Mouse (Mus musculus): ENCODE results near the gene Cd59a. TPM values are rescaled to one million over a fixed set of nuclear protein-coding genes. Genes with fewer than 3 reads are reported as not detected.

Gene Cd59a
- polyA plus RNA-seq, 1 experiment from 2014 or later, result 21.3 TPM

DNA sequence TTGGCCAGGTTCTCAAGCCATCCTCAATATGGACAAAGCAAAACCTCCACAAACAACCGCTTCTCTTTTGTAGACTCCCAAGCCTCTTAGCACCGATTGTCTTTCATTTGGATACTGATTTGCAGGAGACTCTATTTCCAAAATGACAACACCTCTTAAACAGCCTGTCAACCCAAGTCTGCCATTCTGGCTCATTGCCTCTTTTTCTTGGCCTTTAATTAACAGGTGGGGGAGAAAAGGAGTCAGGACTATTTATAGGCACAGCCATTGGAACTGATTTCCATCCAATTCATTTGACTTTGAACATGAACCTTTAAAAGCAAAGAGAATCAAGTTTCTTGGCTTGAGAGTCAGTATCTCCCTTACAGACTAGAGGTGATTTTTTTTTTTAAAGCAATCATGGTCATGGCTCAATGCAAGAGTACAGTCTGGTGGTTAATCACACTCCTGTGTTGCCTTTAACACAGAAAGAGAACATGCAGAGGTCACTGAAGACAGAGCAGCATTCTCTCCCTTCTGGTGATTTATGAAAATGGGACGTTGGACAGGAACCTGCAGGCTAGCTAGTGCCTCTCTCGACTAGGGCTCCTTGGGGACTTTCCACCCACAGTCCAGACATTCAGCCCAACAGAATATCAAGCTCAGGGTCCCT is 52.4 kb downstream of the Cd59a start:
- Histone ChIP-seq H3K27me3 (ENCODE audit: control insufficient read depth, insufficient read depth, low read length) (no peaks in the 10 kb centered on the region), H3K4me1 (ENCODE audit: control insufficient read depth, insufficient read depth, low read length) (no peaks in the 10 kb centered on the region), H3K27ac (replicated peaks; ENCODE audit: low read depth, low read length) (no peak overlapping the region), H3K4me3 (ENCODE audit: low read depth, low read length) (no peak overlapping the region), H3K9ac (replicated peaks; ENCODE audit: low read length) (no peak overlapping the region), H3K4me2 (ENCODE audit: low read depth, low read length) (no peak overlapping the region), H3K9me3 (replicated peaks; ENCODE audit: control insufficient read depth, low read length) (no peaks in the 10 kb centered on the region), H3K36me3 (replicated peaks; ENCODE audit: control insufficient read depth, insufficient read depth, low read depth, low read length) (no peaks in the 10 kb centered on the region)
- no peak for ATAC-seq (replicated peaks; ENCODE audit: insufficient number of reproducible peaks, low FRiP score, low TSS enrichment, low read depth)
- 80% methylated on average over 4 of the region's 4 CpGs for WGBS
- DNase-seq (ENCODE audit: low spot score), result no peak

DNA sequence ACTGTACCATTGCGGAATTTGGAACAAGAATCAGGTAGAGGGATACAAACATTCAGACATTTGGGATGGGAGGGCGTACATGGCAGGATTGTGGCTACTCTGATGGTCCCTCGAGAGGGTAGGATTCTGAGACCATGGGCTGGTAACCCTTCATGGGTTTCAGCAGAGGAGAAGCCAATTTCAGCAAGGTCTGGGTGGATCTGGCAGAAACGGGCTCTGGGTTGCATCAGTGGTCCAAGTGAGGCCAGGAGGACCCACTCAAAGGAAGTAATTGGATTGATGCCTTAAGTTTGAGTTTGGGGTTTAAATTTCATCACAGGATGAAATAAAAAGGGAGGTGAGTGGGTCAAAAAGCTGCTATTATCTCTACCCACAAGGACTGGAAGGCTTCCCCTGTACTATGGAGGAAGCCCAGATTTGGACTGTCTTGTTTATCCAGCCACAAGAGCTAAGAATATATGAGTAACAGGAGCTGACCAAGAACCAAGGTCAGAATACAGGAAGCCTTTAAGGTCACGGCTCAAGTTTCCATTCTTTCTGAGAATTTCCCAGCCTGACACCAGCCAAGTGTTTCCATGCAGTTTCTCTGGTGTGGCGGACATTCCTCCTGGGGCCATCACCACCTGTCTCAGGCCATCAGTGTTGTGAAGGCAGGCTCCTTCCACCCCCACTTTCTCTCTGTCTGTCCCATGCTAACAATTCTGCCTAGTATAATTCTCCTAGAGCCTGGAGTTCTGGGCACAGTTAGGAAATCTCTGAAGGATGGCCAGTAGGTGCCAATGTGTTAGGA is 55.2 kb downstream of the Cd59a start:
- H3K4me1 ChIP-seq (ENCODE audit: control insufficient read depth, insufficient read depth, low read length), result no peaks in the 10 kb centered on the region
- WGBS, result 69% methylated on average over 6 of the region's 6 CpGs
- ATAC-seq (replicated peaks; ENCODE audit: insufficient number of reproducible peaks, low FRiP score, low TSS enrichment, low read depth) (no peak), DNase-seq (ENCODE audit: low spot score) (no peak)
- H3K9ac ChIP-seq (replicated peaks; ENCODE audit: low read length), result no peak overlapping the region
- no peaks in the 10 kb centered on the region for H3K9me3 ChIP-seq (replicated peaks; ENCODE audit: control insufficient read depth, low read length)
- no peak overlapping the region for H3K4me2 ChIP-seq (ENCODE audit: low read depth, low read length)
- no peaks in the 10 kb centered on the region for H3K36me3 ChIP-seq (replicated peaks; ENCODE audit: control insufficient read depth, insufficient read depth, low read depth, low read length)
- H3K27ac ChIP-seq (replicated peaks; ENCODE audit: low read depth, low read length), result no peak overlapping the region
- H3K27me3 ChIP-seq (ENCODE audit: control insufficient read depth, insufficient read depth, low read length), result no peaks in the 10 kb centered on the region
- no peak overlapping the region for H3K4me3 ChIP-seq (ENCODE audit: low read depth, low read length)

DNA sequence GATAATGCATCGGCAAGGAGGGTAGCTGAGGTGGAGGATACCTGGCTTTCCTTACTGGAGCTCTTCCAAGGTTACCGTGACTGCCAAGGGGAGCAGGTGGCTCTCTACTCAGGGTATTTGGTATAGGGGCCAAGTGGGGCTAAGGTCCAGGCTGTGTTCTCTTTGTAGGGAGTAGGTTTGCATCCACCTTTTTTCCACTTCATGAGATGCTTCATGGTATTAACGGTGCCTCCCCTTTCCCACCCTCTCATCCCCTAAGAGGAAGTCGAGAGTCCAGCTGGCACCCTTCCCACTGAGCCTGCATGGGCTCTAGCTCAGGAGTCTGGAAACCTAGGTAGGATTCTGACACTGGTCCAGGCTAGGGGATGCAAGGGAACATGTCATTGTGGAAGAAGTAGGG is 57.7 kb downstream of the Cd59a start:
- H3K4me1 ChIP-seq (ENCODE audit: control insufficient read depth, insufficient read depth, low read length), result no peaks in the 10 kb centered on the region
- H3K36me3 ChIP-seq (replicated peaks; ENCODE audit: control insufficient read depth, insufficient read depth, low read depth, low read length), result no peaks in the 10 kb centered on the region
- H3K9ac ChIP-seq (replicated peaks; ENCODE audit: low read length), result no peak overlapping the region
- no peak overlapping the region for H3K27ac ChIP-seq (replicated peaks; ENCODE audit: low read depth, low read length)
- H3K4me3 ChIP-seq (ENCODE audit: low read depth, low read length), result no peak overlapping the region
- no peak for DNase-seq (ENCODE audit: low spot score)
- no peak for ATAC-seq (replicated peaks; ENCODE audit: insufficient number of reproducible peaks, low FRiP score, low TSS enrichment, low read depth)
- H3K4me2 ChIP-seq (ENCODE audit: low read depth, low read length), result no peak overlapping the region
- WGBS, result 87% methylated on average over 4 of the region's 4 CpGs
- H3K27me3 ChIP-seq (ENCODE audit: control insufficient read depth, insufficient read depth, low read length), result no peaks in the 10 kb centered on the region
- H3K9me3 ChIP-seq (replicated peaks; ENCODE audit: control insufficient read depth, low read length), result no peaks in the 10 kb centered on the region

- H3K36me3 ChIP-seq (replicated peaks; ENCODE audit: control insufficient read depth, insufficient read depth, low read depth, low read length), result no peaks in the 10 kb centered on the region
- H3K27ac ChIP-seq (replicated peaks; ENCODE audit: low read depth, low read length), result no peak overlapping the region
- H3K4me3 ChIP-seq (ENCODE audit: low read depth, low read length), result no peak overlapping the region
- H3K4me2 ChIP-seq (ENCODE audit: low read depth, low read length), result no peak overlapping the region
- DNase-seq (ENCODE audit: low spot score) (no peak), ATAC-seq (replicated peaks; ENCODE audit: insufficient number of reproducible peaks, low FRiP score, low TSS enrichment, low read depth) (no peak)
- no peak overlapping the region for H3K9ac ChIP-seq (replicated peaks; ENCODE audit: low read length)
- no peaks in the 10 kb centered on the region for H3K27me3 ChIP-seq (ENCODE audit: control insufficient read depth, insufficient read depth, low read length)
- WGBS, result 80% methylated on average over 3 of the region's 3 CpGs
- H3K9me3 ChIP-seq (replicated peaks; ENCODE audit: control insufficient read depth, low read length), result no peaks in the 10 kb centered on the region
- no peaks in the 10 kb centered on the region for H3K4me1 ChIP-seq (ENCODE audit: control insufficient read depth, insufficient read depth, low read length)
Measured at GRCm38 (mm10) chr2:104153876-104154275, 58.3 kb downstream of the Cd59a start.

DNA sequence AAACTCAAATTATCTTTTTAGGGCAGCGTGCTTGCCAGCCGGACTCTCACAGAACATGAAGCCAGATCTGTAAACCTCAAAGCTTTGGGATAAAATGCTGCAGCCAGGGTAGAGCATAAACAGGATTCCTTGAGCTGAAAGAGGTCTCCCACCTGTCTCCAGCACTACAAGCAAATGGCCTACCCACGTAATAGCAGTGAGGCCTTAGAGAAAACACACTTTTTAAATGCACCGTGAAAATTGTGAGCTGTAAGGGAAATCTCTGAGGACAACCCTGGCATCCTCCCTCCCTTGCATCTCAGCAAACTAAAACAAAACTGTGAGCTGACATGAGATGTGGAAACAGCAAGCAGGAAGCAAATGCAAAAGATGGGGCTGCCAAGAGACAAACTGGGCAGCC is 62.2 kb downstream of the Cd59a start:
- WGBS, result 82% methylated on average over 4 of the region's 4 CpGs

GRCm38 (mm10) chr2:104163418-104163817 is 67.8 kb downstream of the Cd59a start:
- WGBS, result 78% methylated on average over 7 of the region's 7 CpGs
- DNase-seq (ENCODE audit: low spot score) (no peak), ATAC-seq (replicated peaks; ENCODE audit: insufficient number of reproducible peaks, low FRiP score, low TSS enrichment, low read depth) (no peak)
- Histone ChIP-seq H3K27ac (replicated peaks; ENCODE audit: low read depth, low read length) (no peak overlapping the region), H3K9me3 (replicated peaks; ENCODE audit: control insufficient read depth, low read length) (no peaks in the 10 kb centered on the region), H3K9ac (replicated peaks; ENCODE audit: low read length) (no peak overlapping the region), H3K36me3 (replicated peaks; ENCODE audit: control insufficient read depth, insufficient read depth, low read depth, low read length) (no peaks in the 10 kb centered on the region), H3K4me2 (ENCODE audit: low read depth, low read length) (no peak overlapping the region), H3K4me3 (ENCODE audit: low read depth, low read length) (no peak overlapping the region), H3K4me1 (ENCODE audit: control insufficient read depth, insufficient read depth, low read length) (no peaks in the 10 kb centered on the region), H3K27me3 (ENCODE audit: control insufficient read depth, insufficient read depth, low read length) (no peaks in the 10 kb centered on the region)

More for the DNA sequence above, 62.2 kb downstream of the Cd59a start:
- Histone ChIP-seq H3K27ac (replicated peaks; ENCODE audit: low read depth, low read length) (no peak overlapping the region), H3K4me1 (ENCODE audit: control insufficient read depth, insufficient read depth, low read length) (no peaks in the 10 kb centered on the region), H3K27me3 (ENCODE audit: control insufficient read depth, insufficient read depth, low read length) (no peaks in the 10 kb centered on the region), H3K4me3 (ENCODE audit: low read depth, low read length) (no peak overlapping the region), H3K9me3 (replicated peaks; ENCODE audit: control insufficient read depth, low read length) (no peaks in the 10 kb centered on the region), H3K4me2 (ENCODE audit: low read depth, low read length) (no peak overlapping the region), H3K36me3 (replicated peaks; ENCODE audit: control insufficient read depth, insufficient read depth, low read depth, low read length) (no peaks in the 10 kb centered on the region), H3K9ac (replicated peaks; ENCODE audit: low read length) (no peak overlapping the region)
- ATAC-seq (replicated peaks; ENCODE audit: insufficient number of reproducible peaks, low FRiP score, low TSS enrichment, low read depth) (no peak), DNase-seq (ENCODE audit: low spot score) (no peak)

DNA sequence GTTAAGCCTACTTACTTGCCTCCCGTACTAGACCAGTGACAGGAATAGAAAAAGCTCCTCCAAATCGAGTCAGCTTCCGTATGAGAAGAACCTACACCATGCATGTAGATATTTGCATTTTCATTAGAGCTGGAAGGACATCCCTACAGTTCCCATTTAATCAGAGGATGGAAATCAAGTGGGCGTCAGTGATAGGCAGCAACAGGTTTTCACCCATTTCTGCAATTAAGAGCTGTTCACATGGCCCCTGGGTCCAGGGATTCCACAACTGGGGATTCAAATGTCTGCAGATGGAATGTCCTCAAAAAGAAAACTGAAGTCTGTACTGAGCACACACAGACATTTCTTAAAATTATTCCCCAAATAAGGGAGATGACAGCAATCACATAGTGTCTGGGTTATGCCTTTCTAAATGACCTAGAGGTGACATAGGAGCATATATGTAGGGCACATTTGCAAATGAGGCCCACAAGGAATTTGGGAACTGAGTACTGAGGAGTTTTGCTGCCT is 68.4 kb downstream of the Cd59a start:
- ATAC-seq (replicated peaks; ENCODE audit: insufficient number of reproducible peaks, low FRiP score, low TSS enrichment, low read depth), result no peak
- no peak overlapping the region for H3K4me2 ChIP-seq (ENCODE audit: low read depth, low read length)
- H3K4me1 ChIP-seq (ENCODE audit: control insufficient read depth, insufficient read depth, low read length), result no peaks in the 10 kb centered on the region
- whole genome bisulfite sequencing, result 93% methylated on average over 4 of the region's 4 CpGs
- H3K4me3 ChIP-seq (ENCODE audit: low read depth, low read length), result no peak overlapping the region
- DNase-seq (ENCODE audit: low spot score), result no peak
- H3K36me3 ChIP-seq (replicated peaks; ENCODE audit: control insufficient read depth, insufficient read depth, low read depth, low read length), result no peaks in the 10 kb centered on the region
- no peaks in the 10 kb centered on the region for H3K9me3 ChIP-seq (replicated peaks; ENCODE audit: control insufficient read depth, low read length)
- no peaks in the 10 kb centered on the region for H3K27me3 ChIP-seq (ENCODE audit: control insufficient read depth, insufficient read depth, low read length)
- H3K27ac ChIP-seq (replicated peaks; ENCODE audit: low read depth, low read length), result no peak overlapping the region
- H3K9ac ChIP-seq (replicated peaks; ENCODE audit: low read length), result no peak overlapping the region

Data from embryonic facial prominence, embryonic 11.5 days (tissue).